Mouse (Mus musculus): ENCODE data around the gene Art1. TPM values are rescaled to one million over a fixed set of nuclear protein-coding genes. Genes with fewer than 3 reads are reported as not detected.

Gene Art1
- polyA plus RNA-seq, 1 experiment from 2014 or later = 0.85 TPM

GRCm38 (mm10) chr7:102084041-102084696 lies 17.4 kb upstream of the Art1 start:
- Histone ChIP-seq H3K9me3 (replicated peaks) (no peaks in the 10 kb centered on the region), H3K27me3 (ENCODE audit: low read depth, poor library complexity, severe bottlenecking) (no peaks in the 10 kb centered on the region), H3K36me3 (peaks cover 92% of the 10 kb centered on the region), H3K27ac (no peak overlapping the region), H3K4me3 (no peak overlapping the region), H3K4me1 (no peaks in the 10 kb centered on the region)
- WGBS = 88% methylated on average over 26 of the region's 26 CpGs
- DNase-seq (ENCODE audit: low spot score) = no peak

DNA sequence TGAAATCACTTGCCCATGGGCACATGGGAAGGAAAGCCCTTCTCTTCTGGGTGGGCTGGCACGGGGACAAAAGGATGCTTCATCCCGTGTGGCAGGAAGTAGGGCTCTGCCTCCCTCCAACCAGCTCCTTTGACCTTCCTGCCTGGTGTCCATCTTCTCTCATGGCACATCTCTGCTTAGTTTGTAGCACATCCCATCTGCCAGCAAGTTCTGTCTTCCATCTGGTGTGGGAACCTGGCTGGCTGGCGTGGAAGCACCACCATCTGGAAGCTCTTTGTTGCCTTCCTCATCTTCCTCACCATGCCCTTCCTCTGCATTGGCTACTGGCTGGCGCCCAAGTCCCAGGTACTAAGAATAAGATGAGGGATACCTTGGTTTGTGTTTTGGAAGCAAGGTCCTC lies 14.2 kb upstream of the Art1 start:
- no peak for DNase-seq (ENCODE audit: low spot score)
- H3K4me1 ChIP-seq = no peaks in the 10 kb centered on the region
- no peak overlapping the region for H3K4me3 ChIP-seq
- no peaks in the 10 kb centered on the region for H3K27me3 ChIP-seq (ENCODE audit: low read depth, poor library complexity, severe bottlenecking)
- no peak overlapping the region for H3K27ac ChIP-seq
- WGBS = 92% methylated on average over 4 of the region's 4 CpGs
- no peaks in the 10 kb centered on the region for H3K9me3 ChIP-seq (replicated peaks)
- H3K36me3 ChIP-seq = peaks cover 75% of the 10 kb centered on the region

DNA sequence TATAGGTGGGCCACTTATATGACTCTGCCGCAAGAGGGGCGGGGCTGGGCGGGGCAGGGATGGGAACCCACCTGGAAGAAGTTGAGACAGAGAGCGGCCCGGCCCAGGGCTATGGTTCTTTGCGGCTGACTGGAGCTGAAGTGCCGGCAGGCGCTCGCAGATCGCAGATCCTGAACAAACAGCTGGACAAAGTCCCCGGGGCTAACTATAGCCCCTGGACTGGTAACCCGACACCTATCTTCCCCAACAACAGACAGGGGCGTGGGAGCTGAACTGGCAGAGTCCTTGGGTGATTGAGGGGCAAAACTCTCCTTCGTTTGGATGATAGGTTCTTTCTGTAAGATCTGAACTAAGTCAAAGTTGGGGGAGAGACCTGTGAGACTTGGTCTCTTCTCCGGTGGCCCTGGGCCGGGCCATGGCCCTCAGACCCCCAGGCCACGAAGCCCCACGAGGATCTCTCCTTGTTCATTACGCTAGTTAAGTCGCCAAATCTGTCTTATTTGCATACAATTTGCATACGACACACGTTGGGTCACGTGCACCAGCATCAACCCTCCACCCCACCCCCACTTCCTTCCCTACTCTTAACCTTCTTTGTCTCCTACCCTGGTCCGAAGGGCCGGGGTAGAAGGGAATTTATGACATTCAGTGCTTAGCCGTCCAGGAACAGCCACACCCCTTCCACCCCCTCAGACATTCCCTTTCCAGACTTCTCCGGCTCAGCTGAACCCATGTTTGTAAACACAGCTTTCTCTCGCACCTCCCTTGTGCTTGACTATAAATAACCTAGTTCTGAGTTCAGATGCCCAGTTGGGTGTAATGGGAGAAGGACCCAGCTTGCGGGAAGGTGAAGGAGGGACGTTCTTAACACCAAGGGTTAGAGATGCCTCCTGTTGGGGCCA lies 1.5 kb upstream of the Art1 start:
- peak overlapping the region; percentile 84 for H3K27ac ChIP-seq
- peak overlapping the region; percentile 52 for H3K4me3 ChIP-seq
- DNase-seq (ENCODE audit: low spot score) = peak; percentile 74
- peaks cover 10% of the 10 kb centered on the region; the same call in 1 of the 2 replicates for H3K36me3 ChIP-seq
- WGBS = 4% methylated on average over 30 of the region's 30 CpGs
- no peaks in the 10 kb centered on the region for H3K27me3 ChIP-seq (ENCODE audit: low read depth, poor library complexity, severe bottlenecking)
- no peaks in the 10 kb centered on the region for H3K9me3 ChIP-seq (replicated peaks)
- peaks cover 43% of the 10 kb centered on the region for H3K4me1 ChIP-seq

DNA sequence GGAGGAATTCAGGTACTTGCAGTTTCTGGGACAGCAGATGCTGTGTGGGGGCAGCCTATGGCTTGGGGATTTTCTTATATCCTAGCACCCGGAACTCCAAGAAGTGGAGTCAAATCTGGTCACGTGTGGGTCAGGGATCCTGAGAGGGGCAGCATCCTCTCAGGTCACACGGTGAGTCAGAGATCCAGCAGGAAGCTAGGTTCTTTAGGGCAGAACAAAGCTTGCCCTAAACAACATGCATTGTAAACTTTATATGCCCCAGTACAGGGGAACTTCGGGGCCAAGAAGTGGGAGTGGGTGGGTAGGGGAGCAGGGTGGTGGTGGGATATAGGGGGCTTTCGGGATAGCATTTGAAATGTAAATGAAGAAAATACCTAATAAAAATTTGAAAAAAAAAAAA lies 675 bp upstream of the Art1 start:
- no peak for DNase-seq (ENCODE audit: low spot score)
- 0 out of 2 replicates have a peak, but pooled peaks cover under 1% of the 10 kb centered on the region for H3K27me3 ChIP-seq (ENCODE audit: low read depth, poor library complexity, severe bottlenecking)
- peak overlapping the region; percentile 84 for H3K27ac ChIP-seq
- peaks cover 6% of the 10 kb centered on the region; the same call in 1 of the 2 replicates for H3K36me3 ChIP-seq
- 0 out of 2 replicates have a peak overlapping the region, but pooled peaks have one; percentile 52 for H3K4me3 ChIP-seq
- WGBS = 51% methylated on average over 5 of the region's 5 CpGs
- H3K4me1 ChIP-seq = peaks cover 43% of the 10 kb centered on the region
- no peaks in the 10 kb centered on the region for H3K9me3 ChIP-seq (replicated peaks)

DNA sequence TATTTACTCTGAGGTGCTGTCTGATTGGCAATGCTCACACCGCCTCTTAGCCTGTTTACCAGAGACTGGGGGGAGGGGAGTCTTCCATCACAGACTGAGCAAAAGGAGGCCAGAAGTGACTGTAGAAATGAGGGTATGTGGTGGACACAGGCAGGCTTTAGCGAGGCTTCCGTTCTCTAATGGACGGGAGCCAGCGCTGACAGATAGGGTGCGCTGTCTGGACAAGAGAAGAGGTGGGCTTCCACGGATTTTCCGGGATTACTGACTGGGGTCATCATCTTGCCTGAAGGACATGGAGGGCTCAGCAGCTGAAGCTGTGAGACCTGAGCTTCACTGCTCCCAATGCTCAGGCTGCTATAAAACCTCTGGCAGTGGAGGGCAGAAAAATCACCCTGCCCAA lies 698 bp downstream of the Art1 start:
- Histone ChIP-seq H3K27ac (no peak overlapping the region), H3K4me3 (no peak overlapping the region), H3K9me3 (replicated peaks) (no peaks in the 10 kb centered on the region), H3K27me3 (ENCODE audit: low read depth, poor library complexity, severe bottlenecking) (0 out of 2 replicates have a peak, but pooled peaks cover 13% of the 10 kb centered on the region), H3K4me1 (peaks cover 53% of the 10 kb centered on the region), H3K36me3 (peaks cover under 1% of the 10 kb centered on the region; the same call in 1 of the 2 replicates)
- DNase-seq (ENCODE audit: low spot score) = no peak
- 31% methylated on average over 8 of the region's 8 CpGs for WGBS

DNA sequence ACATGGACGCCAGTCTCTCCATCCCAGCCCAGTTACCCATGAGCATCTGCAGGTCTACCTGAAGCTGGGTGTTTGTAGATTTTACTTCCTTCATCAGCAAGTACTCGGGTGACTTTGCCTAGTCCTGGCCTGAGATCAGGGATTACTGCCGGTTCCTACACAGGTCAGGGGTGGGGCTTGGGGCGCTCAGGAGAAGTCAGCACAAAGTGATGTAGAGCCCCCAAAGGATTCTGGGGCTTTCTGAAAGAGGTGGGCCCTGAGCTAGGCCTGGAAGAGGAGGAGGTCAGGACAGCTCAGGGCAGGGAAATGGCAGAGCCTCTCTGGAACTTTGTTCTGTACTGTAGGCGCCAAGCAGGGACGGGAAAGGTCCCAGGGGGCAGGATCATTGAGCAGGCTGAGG lies 1.2 kb downstream of the Art1 start:
- 48% methylated on average over 6 of the region's 6 CpGs for WGBS
- no peaks in the 10 kb centered on the region for H3K36me3 ChIP-seq
- H3K27me3 ChIP-seq (ENCODE audit: low read depth, poor library complexity, severe bottlenecking) = 0 out of 2 replicates have a peak, but pooled peaks cover 16% of the 10 kb centered on the region

DNA sequence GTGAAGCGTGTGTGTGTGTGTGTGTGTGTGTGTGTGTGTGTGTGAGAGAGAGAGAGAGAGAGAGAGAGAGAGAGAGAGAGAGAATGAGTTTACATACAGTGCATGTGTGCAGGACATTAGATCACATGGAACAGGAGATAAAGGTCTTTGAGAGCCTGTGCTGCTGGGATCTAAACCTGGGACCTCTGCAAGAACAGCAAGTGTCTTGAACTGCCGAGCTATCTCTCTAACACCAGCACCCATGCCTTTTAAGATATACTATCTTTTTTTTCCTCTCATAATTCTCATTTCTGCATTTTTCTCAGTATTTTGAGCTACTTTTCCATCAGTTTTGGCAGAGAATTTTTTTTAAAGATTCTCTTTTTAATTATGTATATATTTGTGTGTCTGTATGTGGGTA lies 2.0 kb downstream of the Art1 start:
- Histone ChIP-seq H3K9me3 (replicated peaks) (no peaks in the 10 kb centered on the region), H3K27ac (no peak overlapping the region), H3K36me3 (no peaks in the 10 kb centered on the region), H3K4me3 (no peak overlapping the region), H3K27me3 (ENCODE audit: low read depth, poor library complexity, severe bottlenecking) (0 out of 2 replicates have a peak, but pooled peaks cover 21% of the 10 kb centered on the region), H3K4me1 (peaks cover 55% of the 10 kb centered on the region)
- WGBS = 90% methylated on average over 2 of the region's 2 CpGs
- DNase-seq (ENCODE audit: low spot score) = no peak

More for the DNA sequence above, 1.2 kb downstream of the Art1 start:
- Histone ChIP-seq H3K4me3 (no peak overlapping the region), H3K9me3 (replicated peaks) (no peaks in the 10 kb centered on the region), H3K27ac (peak overlapping the region; percentile 22; the same call in 1 of the 2 replicates), H3K4me1 (peaks cover 55% of the 10 kb centered on the region)
- no peak for DNase-seq (ENCODE audit: low spot score)

- H3K36me3 ChIP-seq = no peaks in the 10 kb centered on the region
- no peaks in the 10 kb centered on the region for H3K9me3 ChIP-seq (replicated peaks)
- WGBS = 85% methylated on average over 5 of the region's 5 CpGs
- no peak for DNase-seq (ENCODE audit: low spot score)
- H3K27ac ChIP-seq = no peak overlapping the region
- no peak overlapping the region for H3K4me3 ChIP-seq
- 0 out of 2 replicates have a peak, but pooled peaks cover 21% of the 10 kb centered on the region for H3K27me3 ChIP-seq (ENCODE audit: low read depth, poor library complexity, severe bottlenecking)
- H3K4me1 ChIP-seq = peaks cover 49% of the 10 kb centered on the region
Measured at GRCm38 (mm10) chr7:102104126-102104525, 2.6 kb downstream of the Art1 start.

DNA sequence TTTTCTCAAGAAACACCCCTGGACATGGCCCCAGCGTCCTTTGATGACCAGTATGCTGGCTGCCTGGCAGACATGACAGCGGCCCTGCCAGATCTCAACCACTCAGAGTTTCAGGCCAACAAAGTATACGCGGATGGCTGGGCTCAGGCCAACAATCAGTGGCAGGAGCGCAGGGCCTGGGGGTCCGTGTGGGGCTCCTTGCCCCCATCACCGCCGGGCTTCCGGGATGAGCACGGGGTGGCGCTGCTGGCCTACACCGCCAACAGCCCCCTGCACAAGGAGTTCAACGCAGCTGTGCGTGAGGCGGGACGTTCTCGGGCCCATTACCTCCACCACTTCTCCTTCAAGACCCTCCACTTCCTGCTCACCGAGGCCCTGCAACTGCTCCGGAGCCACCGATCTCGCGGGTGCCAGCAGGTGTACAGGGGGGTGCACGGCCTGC lies 5.2 kb downstream of the Art1 start:
- peak overlapping the region; percentile 78 for H3K27ac ChIP-seq
- H3K36me3 ChIP-seq = no peaks in the 10 kb centered on the region
- peak; percentile 58 for DNase-seq (ENCODE audit: low spot score)
- H3K27me3 ChIP-seq (ENCODE audit: low read depth, poor library complexity, severe bottlenecking) = 0 out of 2 replicates have a peak, but pooled peaks cover 21% of the 10 kb centered on the region
- peak overlapping the region; percentile 49 for H3K4me3 ChIP-seq
- H3K4me1 ChIP-seq = peaks cover 26% of the 10 kb centered on the region
- H3K9me3 ChIP-seq (replicated peaks) = no peaks in the 10 kb centered on the region
- WGBS = 14% methylated on average over 23 of the region's 23 CpGs

DNA sequence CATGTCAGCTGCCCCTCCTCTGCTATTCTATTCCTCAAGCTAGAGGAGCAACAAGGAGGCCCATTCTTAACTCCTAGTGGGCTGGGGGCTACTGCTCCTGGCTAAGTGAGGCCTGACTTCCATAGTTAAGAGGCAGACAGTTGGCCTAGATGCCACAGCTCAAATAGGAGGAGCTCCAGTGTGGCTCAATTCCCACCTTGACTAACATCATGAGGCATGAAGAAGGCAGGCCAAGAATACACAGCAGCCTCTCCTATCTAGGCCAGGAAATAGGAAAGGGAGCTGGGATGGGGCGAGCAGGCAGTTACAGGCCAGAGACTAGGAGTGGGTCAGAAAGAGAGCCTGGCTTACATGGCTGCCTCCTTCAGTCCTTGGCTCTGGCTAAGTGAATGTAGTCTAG lies 6.7 kb downstream of the Art1 start:
- H3K4me3 ChIP-seq = no peak overlapping the region
- WGBS = 87% methylated on average over 1 of the region's 1 CpGs
- H3K4me1 ChIP-seq = peaks cover 12% of the 10 kb centered on the region

DNA sequence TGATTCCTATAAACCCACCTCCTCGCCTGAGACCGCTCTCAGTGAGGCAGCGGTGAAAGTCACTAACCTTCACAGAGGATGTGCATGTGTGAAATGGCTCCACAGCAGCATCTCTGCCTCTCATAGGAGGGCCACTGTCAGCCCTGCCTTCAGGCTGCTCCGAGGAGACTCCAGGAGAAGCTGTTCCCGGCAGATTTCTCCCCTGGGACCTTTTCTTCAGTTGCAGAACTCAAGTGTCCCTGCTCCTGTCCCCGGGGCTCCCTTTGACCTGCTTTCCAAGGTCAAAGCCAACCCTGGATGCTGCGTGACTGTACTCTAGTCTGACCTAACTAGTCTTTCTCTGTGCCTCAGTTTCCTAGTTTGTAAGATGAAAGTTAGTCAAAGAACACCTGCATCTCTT lies 7.6 kb downstream of the Art1 start, which contains the start of gene Art5:
Gene Art5, minus strand, starts transcription at position 319 of the 400 bp plus-strand sequence.
- no peaks in the 10 kb centered on the region for H3K36me3 ChIP-seq
- peaks cover 12% of the 10 kb centered on the region for H3K4me1 ChIP-seq
- H3K4me3 ChIP-seq = no peak within 1 kb of the TSS
- no peaks in the 10 kb centered on the region for H3K9me3 ChIP-seq (replicated peaks)
- 0 out of 2 replicates have a peak, but pooled peaks cover 21% of the 10 kb centered on the region for H3K27me3 ChIP-seq (ENCODE audit: low read depth, poor library complexity, severe bottlenecking)
- no peak for DNase-seq (ENCODE audit: low spot score)
- H3K27ac ChIP-seq = no peak within 1 kb of the TSS
- WGBS = 82% methylated on average over 7 of the region's 7 CpGs

More for the DNA sequence above, 6.7 kb downstream of the Art1 start:
- H3K27ac ChIP-seq = no peak overlapping the region
- DNase-seq (ENCODE audit: low spot score) = no peak
- H3K9me3 ChIP-seq (replicated peaks) = no peaks in the 10 kb centered on the region
- no peaks in the 10 kb centered on the region for H3K36me3 ChIP-seq
- 0 out of 2 replicates have a peak, but pooled peaks cover 21% of the 10 kb centered on the region for H3K27me3 ChIP-seq (ENCODE audit: low read depth, poor library complexity, severe bottlenecking)

GRCm38 (mm10) chr7:102109746-102110145 lies 8.2 kb downstream of the Art1 start:
- Histone ChIP-seq H3K36me3 (no peaks in the 10 kb centered on the region), H3K4me3 (no peak overlapping the region), H3K4me1 (peaks cover 12% of the 10 kb centered on the region), H3K27ac (no peak overlapping the region), H3K9me3 (replicated peaks) (no peaks in the 10 kb centered on the region), H3K27me3 (ENCODE audit: low read depth, poor library complexity, severe bottlenecking) (0 out of 2 replicates have a peak, but pooled peaks cover 21% of the 10 kb centered on the region)
- 93% methylated on average over 4 of the region's 4 CpGs for WGBS
- no peak for DNase-seq (ENCODE audit: low spot score)
